Mouse (Mus musculus) thymus, postnatal 0 days (tissue): ENCODE results near the gene Bmpr1a. TPM values are rescaled to one million over a fixed set of nuclear protein-coding genes. Genes with fewer than 3 reads are reported as not detected.
A peak's percentile ranks its signal among the peaks of the same experiment; 100 is the strongest.
"Not testable (repeated sequence)": the region's sequence is repeated elsewhere in the genome, so short reads cannot be mapped to it uniquely, and the experiment has no call there.

Experiments
- DNase-seq: peaks from one replicate; pipeline ENCODE4 v3.0.0-alpha.2; 2015; ENCODE audit warnings: low spot score
- polyA plus RNA-seq: library from polyadenylated mRNA; unstranded; fragments of >200 nt; fragmentation: Nextera tagmentation; extraction: Ambion mirVana; gene quantifications from 2 replicates; pipeline ENCODE4 v1.2.1, GENCODE M21; 2015

Bmpr1a gene
- polyA plus RNA-seq, 1 experiment from 2014 or later: 8.2 TPM

GRCm38 (mm10) chr14:34399301-34399700 is 103.8 kb downstream of the Bmpr1a start:
- no peak for DNase-seq

- no peak for DNase-seq
These were observed 104.2 kb downstream of the Bmpr1a start for GRCm38 (mm10) chr14:34398901-34399300.

- DNase-seq: no peak
These were observed 105.3 kb downstream of the Bmpr1a start for GRCm38 (mm10) chr14:34397871-34398270.

GRCm38 (mm10) chr14:34393295-34393694 is 109.8 kb downstream of the Bmpr1a start:
- DNase-seq: no peak

GRCm38 (mm10) chr14:34382921-34383704 is 120.0 kb downstream of the Bmpr1a start:
- DNase-seq: no peak

DNA sequence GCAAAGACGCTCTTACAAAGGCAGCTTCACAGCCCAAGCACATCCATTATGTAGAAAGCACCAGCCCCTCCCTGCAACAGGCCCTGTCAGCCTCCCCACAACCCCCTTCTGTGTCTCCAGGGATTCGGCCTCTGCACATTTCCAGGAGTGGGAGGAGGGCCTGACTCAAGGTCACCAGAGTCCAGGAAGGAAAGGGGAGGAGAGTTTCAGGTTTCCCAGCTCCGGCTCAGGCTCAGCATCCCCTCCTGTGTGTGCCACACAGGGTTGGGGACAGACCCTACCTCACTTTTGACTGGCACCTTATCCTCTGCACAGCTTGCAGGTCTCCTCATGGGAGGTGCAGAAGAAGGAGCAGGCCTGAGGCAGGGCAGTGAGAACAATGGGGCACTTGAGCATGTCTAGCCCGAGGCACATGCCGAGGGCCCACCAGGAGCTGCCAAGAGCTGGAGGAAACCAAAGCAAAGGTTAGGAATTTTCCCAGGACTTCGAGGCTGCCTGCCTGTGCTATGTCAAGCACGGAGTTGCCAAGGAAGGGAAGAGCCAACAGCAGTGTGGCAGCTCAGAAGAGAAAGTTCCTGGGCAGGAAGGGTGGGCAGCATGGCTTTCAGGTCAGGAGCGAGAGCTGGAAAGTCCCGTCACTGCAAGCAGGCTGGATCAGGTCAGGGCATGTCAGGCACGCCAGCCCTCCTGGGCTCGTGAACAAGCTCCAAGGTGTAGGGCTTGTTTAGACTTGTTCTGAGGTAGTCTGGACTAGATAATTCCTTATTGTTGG is 124.4 kb downstream of the Bmpr1a start:
- no peak for DNase-seq

GRCm38 (mm10) chr14:34377121-34377520 is 126.0 kb downstream of the Bmpr1a start:
- DNase-seq: no peak

GRCm38 (mm10) chr14:34375941-34376340 is 127.2 kb downstream of the Bmpr1a start:
- no peak for DNase-seq

DNA sequence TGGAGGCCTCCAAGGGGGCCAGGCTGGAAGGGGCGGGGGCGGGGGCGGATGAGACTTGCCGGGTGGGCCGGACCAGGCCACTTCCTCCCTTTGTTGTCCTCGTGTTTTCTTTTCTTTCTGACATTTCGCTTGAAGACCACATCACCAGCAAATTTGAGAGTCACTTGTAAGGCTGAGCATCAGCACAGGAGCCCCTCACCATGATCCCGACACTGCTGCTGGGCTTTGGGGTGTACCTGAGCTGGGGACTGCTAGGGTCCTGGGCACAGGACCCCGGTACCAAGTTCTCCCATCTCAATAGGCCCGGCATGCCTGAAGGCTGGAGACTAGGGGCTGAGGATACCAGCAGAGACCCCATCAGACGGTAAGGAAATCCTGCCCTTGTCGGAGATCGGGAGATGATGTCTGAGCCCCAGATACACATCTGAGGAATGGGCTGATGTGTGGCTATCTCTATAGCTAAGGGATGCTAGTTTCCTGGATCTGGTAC is 127.7 kb downstream of the Bmpr1a start, which contains the start of gene Mmrn2:
TSS of gene Mmrn2 (plus strand) at position 51 of the 490 bp plus-strand sequence.
- no peak for DNase-seq

- DNase-seq: no peak
These were observed 128.6 kb downstream of the Bmpr1a start, which contains the start of gene Sncg for GRCm38 (mm10) chr14:34374577-34374976. Gene Sncg, minus strand, starts transcription at chr14:34374789.

DNA sequence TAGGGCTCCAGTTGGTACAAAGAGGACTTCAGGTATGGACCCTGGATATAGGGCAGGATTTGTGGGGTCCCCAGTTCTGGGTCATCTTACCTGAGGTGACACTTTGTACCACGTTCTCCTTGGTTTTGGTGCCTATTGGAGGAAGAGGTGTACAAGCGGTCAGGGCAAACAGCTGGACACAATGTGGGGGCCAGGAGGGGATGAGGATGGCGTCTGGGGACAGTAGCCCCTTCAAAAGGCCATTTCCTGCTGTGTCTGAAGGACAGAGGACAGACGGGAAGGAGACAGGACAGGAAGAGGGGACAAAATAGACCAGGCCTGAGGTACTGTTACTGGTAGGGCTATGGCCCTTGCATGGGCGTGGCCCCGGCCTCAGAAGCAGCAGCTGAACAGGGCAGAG is 129.6 kb downstream of the Bmpr1a start:
- no peak for DNase-seq

DNA sequence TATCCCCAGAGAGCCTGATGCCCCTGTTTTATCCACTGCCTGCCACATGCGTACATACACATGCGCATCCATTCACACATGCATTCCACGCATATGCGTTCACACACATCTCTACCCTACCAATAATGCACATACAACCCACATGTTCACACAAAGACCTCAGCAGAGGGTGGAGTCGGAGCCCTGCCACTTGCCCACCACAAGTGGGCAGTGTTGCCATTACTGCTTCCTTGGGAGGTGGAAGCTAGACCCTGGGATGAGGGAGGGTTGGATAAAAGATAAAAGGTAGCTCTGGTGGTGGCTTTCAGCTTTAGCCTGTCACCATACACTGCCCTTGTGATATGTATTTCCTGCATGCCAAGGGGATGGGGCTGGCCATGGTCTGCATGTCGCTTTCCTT is 130.5 kb downstream of the Bmpr1a start:
- no peak for DNase-seq

DNA sequence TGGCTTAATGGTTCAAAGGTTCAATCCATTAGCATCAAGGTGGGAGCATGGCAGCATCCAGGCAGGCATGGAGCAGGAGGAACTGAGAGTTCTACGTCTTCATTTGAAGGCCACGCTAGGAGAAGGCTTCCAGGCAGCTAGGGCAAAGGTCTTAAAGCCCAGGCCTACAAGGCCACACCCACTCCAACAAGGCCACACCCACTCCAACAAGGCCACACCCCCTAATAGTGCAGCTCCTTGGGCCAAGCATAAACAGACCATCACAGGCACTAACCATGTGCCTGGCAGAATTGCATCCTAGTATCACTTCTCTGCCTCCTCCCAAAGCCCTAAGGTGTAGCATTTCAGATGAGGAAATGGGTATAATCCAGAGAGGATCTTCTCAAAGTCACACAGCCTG is 131.4 kb downstream of the Bmpr1a start:
- DNase-seq: no peak

DNA sequence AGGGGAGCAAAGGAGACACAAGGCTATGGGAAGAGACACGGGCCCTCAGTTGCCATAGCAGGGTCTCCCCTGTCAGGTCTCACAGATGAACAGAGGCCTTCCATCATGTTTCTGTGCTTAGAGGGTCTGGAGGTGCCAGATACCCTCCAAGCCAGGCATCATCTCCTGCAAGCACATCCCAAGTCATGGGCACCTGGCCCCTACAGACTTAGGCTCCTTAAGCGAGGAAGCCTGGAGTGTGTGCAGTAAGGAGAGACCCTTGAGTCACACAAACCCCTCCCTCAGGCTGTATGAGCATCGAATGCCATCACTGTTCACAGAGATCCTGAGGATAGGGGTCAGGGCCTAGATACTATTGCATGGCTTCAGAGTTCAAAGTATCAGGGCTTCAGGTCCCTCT is 132.2 kb downstream of the Bmpr1a start:
- DNase-seq: no peak

DNA sequence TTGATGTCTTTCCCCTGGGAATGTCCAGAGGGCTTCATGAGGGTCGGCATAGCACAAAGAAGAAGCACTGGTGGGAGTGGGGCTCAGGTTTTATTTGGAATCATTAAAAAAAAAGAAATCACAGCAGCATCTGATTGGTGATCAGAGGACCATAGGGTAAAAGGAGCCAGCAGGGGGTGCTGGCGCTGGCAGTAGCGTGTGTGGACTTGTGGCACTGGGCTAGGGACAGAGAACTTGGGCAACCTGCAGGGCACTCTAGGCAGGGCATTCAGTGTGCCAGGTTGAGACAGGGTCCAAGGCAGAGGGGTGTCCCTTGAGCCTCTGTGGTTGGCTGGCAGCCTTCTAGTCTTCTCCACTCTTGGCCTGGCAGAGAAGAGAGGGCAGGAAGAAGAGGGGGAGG is 132.9 kb downstream of the Bmpr1a start:
- no peak for DNase-seq

- DNase-seq: no peak
These were observed 138.0 kb downstream of the Bmpr1a start for GRCm38 (mm10) chr14:34365147-34365507.

- DNase-seq: not testable (repeated sequence)
These were observed 138.6 kb downstream of the Bmpr1a start for GRCm38 (mm10) chr14:34364254-34365146.

- peak; percentile 10 for DNase-seq
These were observed 139.5 kb downstream of the Bmpr1a start for GRCm38 (mm10) chr14:34363490-34364253.

DNA sequence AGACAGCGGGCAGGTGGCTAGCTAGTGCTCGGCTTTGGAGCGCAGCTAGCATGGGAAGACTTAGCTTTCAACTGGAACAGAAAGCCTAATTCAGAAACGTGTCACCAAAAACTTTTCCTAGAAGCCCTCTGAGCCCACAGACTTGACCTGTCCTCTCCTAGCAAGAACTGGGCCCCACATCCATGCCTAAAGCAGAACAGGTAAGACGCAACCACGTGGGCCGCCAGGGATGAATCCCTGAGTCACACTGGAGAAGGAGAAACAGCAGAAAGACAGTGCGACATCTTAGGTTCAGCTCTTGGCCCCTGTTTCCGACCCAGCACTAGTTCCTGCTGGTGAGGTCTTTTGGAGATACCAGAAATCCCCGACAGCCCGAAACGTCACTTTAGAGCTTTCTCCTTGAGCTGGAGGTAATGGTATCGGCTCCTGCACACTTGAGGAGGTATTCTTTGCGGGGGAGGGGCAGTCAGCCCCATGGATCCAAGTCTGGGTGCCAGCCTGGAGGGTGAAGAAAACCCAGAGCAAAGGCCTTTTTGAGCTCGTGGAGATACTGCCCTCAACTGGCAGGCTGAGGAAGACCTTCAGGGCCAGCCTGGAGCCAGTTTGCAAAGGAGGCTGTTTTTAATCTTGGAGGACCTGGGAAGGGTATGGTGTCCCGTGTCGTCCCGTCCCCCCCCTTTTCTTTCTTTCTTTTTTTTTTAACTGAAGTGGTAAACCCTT is 140.3 kb downstream of the Bmpr1a start:
- DNase-seq: peak; percentile 25

- no peak for DNase-seq
These were observed 141.0 kb downstream of the Bmpr1a start for GRCm38 (mm10) chr14:34362135-34362534.
